Mouse (Mus musculus) bone marrow, adult 2 months (tissue): ENCODE measurements around the gene Senp1.

Experiments
- CTCF ChIP-seq: fragments of 200-500 bp; IDR thresholded peaks from 2 replicates; pipeline ENCODE4 v1.5.1; 2011; ENCODE audit warnings: low read length, control low read depth; ENCODE audit not compliant: control insufficient read depth, insufficient read depth
- POLR2A ChIP-seq: fragments of 200-500 bp; IDR thresholded peaks from 2 replicates; pipeline ENCODE4 v1.6.1; 2011; ENCODE audit warnings: low read depth, mild to moderate bottlenecking, control low read depth, low read length, borderline replicate concordance; ENCODE audit not compliant: control insufficient read depth

- TF ChIP-seq CTCF (no peak), POLR2A (no peak)
Observed at GRCm38 (mm10) chr15:98017925-98018324, 75.6 kb downstream of the Senp1 start.
